Mouse (Mus musculus) heart, postnatal 0 days (tissue): Measurements from ENCODE around the gene Fam83f.

Experiments
- CTCF ChIP-seq: IDR thresholded peaks from 2 replicates; pipeline ENCODE4 v1.5.1; 2016; ENCODE audit warnings: antibody characterized with exemption, control low read depth, low read depth
- EP300 ChIP-seq: IDR thresholded peaks from 2 replicates; pipeline ENCODE4 v1.6.1; 2016; ENCODE audit warnings: antibody characterized with exemption, low read depth

GRCm38 (mm10) chr15:80742991-80743474 is 71.4 kb downstream of the Fam83f start:
- TF ChIP-seq CTCF: no peak
- TF ChIP-seq EP300: no peak
